Mouse (Mus musculus): ENCODE measurements around the gene Drd3.

The Drd3 gene

GRCm38 (mm10) chr16:43753751-43754150 is at the start of gene Drd3:
Drd3 (plus strand) TSS chr16:43754026.
- in situ Hi-C loops (cut with MboI; ENCODE audit: low pct_unique_long_range_greater_than_20kb in 1 of 2, low sequenced_read_pairs in 2 of 2, unreplicated experiment in 1 of 2) = no loop called here

- in situ Hi-C loops (cut with MboI; ENCODE audit: low pct_unique_long_range_greater_than_20kb in 1 of 2, low sequenced_read_pairs in 2 of 2, unreplicated experiment in 1 of 2) = no loop called here
Observed at GRCm38 (mm10) chr16:43708335-43709061, 45.3 kb upstream of the Drd3 start.

DNA sequence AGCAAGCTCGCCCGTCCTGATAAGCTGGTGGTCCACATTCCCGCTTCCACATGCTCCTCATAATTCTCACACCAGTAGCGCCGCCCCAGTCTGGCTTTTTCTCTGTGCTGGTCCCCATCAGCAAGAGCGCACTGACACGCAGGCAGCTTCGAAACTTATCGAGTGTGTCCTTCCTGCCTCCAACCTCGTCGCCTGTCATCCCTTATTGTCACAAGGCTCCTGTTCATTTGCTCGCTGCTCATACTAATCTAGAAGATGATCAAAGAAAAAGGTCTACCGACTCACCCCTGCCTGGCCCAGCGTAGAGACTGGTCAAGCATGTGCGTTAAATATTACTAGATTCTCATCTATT is 44.8 kb upstream of the Drd3 start:
- in situ Hi-C loops (cut with MboI; ENCODE audit: low pct_unique_long_range_greater_than_20kb in 1 of 2, low sequenced_read_pairs in 2 of 2, unreplicated experiment in 1 of 2) = no loop called here

GRCm38 (mm10) chr16:43709432-43710133 is 44.2 kb upstream of the Drd3 start:
- in situ Hi-C loops (cut with MboI; ENCODE audit: low pct_unique_long_range_greater_than_20kb in 1 of 2, low sequenced_read_pairs in 2 of 2, unreplicated experiment in 1 of 2) = no loop called here

DNA sequence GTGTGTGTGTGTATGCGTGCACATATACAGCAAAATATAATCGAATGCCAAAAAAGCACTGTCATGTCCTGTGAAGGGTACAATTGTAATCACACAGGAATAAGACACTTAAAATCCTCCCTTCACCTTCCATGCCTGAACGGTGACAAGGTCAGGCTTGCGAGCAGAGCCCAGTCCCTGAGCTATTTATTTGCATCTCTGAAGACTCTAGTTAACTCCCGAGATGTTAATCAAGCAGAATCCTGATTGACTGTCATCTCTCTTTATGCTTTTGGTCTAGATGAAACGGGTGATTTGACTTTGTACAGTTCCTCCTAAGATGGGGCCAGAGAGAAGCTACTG is 43.7 kb upstream of the Drd3 start:
- in situ Hi-C loops (cut with MboI; ENCODE audit: low pct_unique_long_range_greater_than_20kb in 1 of 2, low sequenced_read_pairs in 2 of 2, unreplicated experiment in 1 of 2) = no loop called here

DNA sequence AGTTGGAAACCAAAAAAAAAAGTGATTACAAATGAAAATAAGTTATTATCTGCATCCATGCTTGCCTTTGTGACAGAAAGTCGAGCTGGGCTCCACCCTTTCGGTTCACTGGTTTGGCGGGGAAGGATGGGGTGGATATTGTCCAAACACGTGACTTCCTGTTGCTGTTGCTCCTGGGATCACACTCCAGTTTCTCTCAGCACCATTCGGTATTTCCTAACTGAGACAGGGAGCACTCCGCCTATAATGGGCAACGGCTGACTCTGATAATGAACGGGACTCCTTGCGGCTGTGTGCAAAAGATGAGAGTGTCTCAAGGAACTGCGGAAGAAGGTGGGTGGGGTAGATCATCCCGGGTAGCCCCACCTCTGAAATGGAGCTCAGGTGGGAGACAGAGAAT is 43.2 kb upstream of the Drd3 start:
- in situ Hi-C loops (cut with MboI; ENCODE audit: low pct_unique_long_range_greater_than_20kb in 1 of 2, low sequenced_read_pairs in 2 of 2, unreplicated experiment in 1 of 2) = no loop called here

DNA sequence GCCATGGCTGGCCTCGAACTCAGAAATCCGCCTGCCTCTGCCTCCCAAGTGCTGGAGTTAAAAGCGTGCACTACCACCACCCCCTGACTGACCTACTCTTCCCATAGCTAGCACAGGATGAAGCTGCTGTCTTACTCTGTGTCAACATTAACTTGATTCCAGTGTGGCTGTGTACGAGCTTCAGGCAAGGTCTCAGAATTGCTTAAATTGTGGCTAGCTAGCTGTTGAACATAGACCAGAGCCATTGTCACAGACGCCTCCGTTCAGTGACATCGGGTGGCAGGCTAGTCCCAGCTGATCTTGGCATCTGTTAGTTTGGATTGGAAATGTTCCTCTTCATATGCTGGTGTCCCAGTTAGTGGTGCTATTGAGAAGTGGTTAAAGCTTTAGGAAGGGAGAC is 42.5 kb upstream of the Drd3 start:
- in situ Hi-C loops (cut with MboI; ENCODE audit: low pct_unique_long_range_greater_than_20kb in 1 of 2, low sequenced_read_pairs in 2 of 2, unreplicated experiment in 1 of 2) = no loop called here

GRCm38 (mm10) chr16:43724444-43724843 is 29.4 kb upstream of the Drd3 start:
- in situ Hi-C loops (cut with MboI; ENCODE audit: low pct_unique_long_range_greater_than_20kb in 1 of 2, low sequenced_read_pairs in 2 of 2, unreplicated experiment in 1 of 2) = no loop called here

- in situ Hi-C loops (cut with MboI; ENCODE audit: low pct_unique_long_range_greater_than_20kb in 1 of 2, low sequenced_read_pairs in 2 of 2, unreplicated experiment in 1 of 2) = no loop called here
Observed at GRCm38 (mm10) chr16:43729506-43730221, 24.2 kb upstream of the Drd3 start.

DNA sequence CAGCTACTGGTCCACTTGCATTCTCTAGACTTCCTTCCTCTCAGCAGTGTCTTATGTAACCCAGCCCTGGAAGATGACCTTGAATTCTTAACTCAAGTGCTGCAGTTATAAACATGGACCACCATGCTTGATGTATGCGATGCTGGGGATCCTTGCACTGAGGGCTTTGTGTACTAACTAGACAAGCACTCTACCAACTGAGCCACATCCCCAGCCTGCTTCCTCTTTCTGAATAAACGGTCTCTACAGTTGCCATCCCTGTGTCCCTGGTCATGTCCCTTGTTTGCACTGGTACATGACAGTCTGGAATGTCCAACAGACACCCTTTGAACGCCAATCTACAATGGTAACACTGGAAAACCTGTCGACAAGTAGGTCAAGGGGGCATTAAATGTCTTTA is 23.5 kb upstream of the Drd3 start:
- in situ Hi-C loops (cut with MboI; ENCODE audit: low pct_unique_long_range_greater_than_20kb in 1 of 2, low sequenced_read_pairs in 2 of 2, unreplicated experiment in 1 of 2) = no loop called here

GRCm38 (mm10) chr16:43732496-43732895 is 21.3 kb upstream of the Drd3 start:
- in situ Hi-C loops (cut with MboI; ENCODE audit: low pct_unique_long_range_greater_than_20kb in 1 of 2, low sequenced_read_pairs in 2 of 2, unreplicated experiment in 1 of 2) = no loop called here

DNA sequence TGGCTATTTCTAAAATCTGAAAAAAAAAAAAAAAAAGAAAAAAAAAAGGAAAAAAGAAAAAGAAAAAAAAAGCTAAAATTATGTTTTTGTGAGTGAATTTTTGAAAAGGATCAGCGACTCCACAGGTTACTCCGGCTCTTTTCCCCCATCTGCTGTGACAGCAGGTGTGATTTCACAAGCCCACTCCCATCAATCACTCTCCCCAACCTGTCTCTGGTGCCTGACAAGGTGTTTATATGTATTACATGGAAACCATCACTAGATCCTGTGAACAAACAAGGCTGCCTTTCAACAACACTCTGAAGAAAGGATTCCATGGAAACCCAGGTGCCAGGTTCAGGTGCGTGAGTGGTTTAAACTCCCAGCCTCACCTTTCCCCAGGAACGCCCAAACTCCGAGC is 20.9 kb upstream of the Drd3 start:
- in situ Hi-C loops (cut with MboI; ENCODE audit: low pct_unique_long_range_greater_than_20kb in 1 of 2, low sequenced_read_pairs in 2 of 2, unreplicated experiment in 1 of 2) = no loop called here

DNA sequence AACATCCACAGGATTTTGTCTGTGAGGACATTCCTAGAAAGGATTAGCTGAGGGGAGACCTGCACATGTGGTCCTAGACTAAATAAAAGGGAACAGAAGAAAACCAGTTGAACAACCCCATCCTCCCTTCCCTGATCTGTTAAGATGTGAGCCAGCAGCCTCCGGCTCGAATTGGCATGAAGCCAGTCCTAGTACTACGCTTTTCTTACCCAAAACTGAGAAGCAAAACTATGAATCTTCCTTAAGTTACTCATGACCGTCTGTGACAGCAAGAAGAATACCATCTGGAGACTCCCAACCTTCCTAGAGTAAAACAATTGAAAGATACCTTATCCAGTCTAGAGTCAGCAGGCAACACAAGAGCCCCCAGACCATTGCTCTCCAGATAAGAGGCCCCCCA is 15.9 kb upstream of the Drd3 start:
- in situ Hi-C loops (cut with MboI; ENCODE audit: low pct_unique_long_range_greater_than_20kb in 1 of 2, low sequenced_read_pairs in 2 of 2, unreplicated experiment in 1 of 2) = no loop called here

GRCm38 (mm10) chr16:43740936-43741335 is 12.9 kb upstream of the Drd3 start:
- in situ Hi-C loops (cut with MboI; ENCODE audit: low pct_unique_long_range_greater_than_20kb in 1 of 2, low sequenced_read_pairs in 2 of 2, unreplicated experiment in 1 of 2) = no loop called here

GRCm38 (mm10) chr16:43748424-43748823 is 5.4 kb upstream of the Drd3 start:
- in situ Hi-C loops (cut with MboI; ENCODE audit: low pct_unique_long_range_greater_than_20kb in 1 of 2, low sequenced_read_pairs in 2 of 2, unreplicated experiment in 1 of 2) = no loop called here

GRCm38 (mm10) chr16:43752900-43753299 is 926 bp upstream of the Drd3 start:
- in situ Hi-C loops (cut with MboI; ENCODE audit: low pct_unique_long_range_greater_than_20kb in 1 of 2, low sequenced_read_pairs in 2 of 2, unreplicated experiment in 1 of 2) = no loop called here

- in situ Hi-C loops (cut with MboI; ENCODE audit: low pct_unique_long_range_greater_than_20kb in 1 of 2, low sequenced_read_pairs in 2 of 2, unreplicated experiment in 1 of 2) = no loop called here
Observed at GRCm38 (mm10) chr16:43772358-43772757, 18.5 kb downstream of the Drd3 start.

DNA sequence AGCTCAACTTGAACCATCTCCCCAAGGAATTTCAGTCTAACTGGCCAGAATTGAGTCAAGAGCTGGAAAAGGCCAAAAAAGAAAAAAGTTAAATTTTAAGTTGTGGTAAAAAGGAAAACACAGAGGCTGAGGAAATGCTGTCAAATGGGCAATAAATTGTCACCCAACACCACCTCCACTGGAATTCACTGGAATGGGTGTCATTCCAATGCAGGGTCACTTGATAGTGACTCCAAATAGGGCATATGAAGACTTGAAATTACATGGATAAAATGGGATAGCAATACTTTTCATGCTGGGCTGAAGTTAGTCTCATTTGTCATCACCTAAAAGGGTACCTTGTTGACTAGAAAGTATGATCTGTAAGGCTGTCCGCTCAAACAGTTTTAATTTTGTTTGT is 18.9 kb downstream of the Drd3 start:
- in situ Hi-C loops (cut with MboI; ENCODE audit: low pct_unique_long_range_greater_than_20kb in 1 of 2, low sequenced_read_pairs in 2 of 2, unreplicated experiment in 1 of 2) = no loop called here

DNA sequence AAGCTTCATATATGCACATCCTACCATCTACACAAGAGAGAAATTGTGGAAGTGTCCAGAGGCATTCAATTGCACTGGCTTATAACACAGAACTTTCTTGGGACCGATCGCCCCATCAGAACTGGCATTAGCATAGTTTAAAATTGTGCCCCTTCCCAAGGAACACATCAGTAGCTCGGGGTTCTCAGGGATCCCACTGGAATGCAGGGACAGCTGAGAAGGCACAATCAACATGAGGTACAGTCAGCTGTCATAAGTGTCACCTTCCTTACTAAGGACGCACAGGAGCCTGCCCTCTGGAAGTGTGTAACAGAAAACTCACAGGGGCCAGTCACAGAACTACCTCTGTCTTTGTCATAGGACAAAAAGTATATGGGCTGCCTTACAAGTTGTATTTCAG is 19.7 kb downstream of the Drd3 start:
- in situ Hi-C loops (cut with MboI; ENCODE audit: low pct_unique_long_range_greater_than_20kb in 1 of 2, low sequenced_read_pairs in 2 of 2, unreplicated experiment in 1 of 2) = no loop called here

- in situ Hi-C loops (cut with MboI; ENCODE audit: low pct_unique_long_range_greater_than_20kb in 1 of 2, low sequenced_read_pairs in 2 of 2, unreplicated experiment in 1 of 2) = no loop called here
Observed at GRCm38 (mm10) chr16:43776886-43777285, 23.1 kb downstream of the Drd3 start.

Data from mouse embryonic stem cell (cell line).